Mouse (Mus musculus) right cerebral cortex, postnatal 10 days (tissue): ENCODE results near the gene Lhfp.

ENCODE experiments used
- DNase-seq, 2 experiments: peaks; one replicate each; pipeline ENCODE4 v3.0.0; 2021; ENCODE audit warnings: low spot score in 2 of 2

The Lhfp gene

DNA sequence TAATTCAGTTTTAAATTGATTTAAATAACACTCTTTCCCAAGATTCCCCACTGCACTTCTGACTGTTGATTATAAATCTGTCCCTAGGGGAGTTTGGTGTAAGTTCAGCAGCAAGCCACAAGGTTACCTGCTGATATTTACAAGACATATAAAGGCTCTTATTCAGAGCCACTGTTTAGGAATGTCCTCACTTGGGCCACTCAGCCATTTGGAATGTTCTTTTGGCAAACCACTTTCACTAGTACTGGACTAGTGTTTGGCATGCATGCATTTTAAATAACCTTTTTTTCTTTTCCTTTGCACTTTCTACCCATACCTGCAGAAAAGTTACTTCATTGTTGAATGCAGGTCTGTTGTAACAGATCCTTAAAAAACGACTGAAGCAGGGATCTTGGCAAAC, 109.8 kb downstream of the Lhfp start:
- DNase-seq = no peak

DNA sequence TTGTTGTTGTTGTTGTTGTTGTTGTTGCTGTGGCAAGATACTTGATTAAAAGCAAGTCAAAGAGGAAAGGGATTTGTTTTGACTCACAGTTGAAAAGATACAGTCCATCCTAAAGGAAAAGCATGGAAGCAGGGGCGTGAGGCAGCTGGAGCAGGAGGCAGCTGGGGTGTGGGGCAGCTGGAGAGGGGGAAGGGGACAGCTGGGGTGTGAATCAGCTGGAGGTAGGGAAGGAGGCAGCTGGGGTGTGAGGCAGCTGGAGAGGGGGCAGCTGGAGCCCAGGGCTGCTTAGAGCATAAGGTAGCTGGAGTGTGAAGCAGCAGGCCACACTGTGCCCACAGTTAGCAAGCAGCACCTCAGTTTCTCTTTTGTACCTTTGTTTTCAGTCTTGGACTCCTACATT, 110.3 kb downstream of the Lhfp start:
- no peak for DNase-seq

DNA sequence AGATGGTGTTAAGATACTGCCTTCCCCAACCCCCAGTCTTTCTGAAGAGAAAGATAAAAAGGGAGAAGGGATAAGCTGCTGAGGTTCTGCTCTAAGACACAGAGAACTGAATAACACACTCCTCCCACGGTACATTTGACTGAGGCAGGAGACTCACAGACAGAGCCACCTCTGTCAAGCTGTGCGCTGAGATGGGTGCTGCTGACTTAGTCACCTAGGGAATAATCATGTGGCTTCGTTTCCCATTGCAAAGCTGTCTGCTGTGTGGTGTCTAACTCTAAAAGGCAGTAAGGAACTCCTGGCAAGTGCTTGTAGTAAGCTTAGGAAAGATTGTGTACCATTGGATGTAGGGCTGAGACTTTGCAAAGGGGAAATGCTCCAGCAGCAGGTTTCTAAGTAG, 120.6 kb downstream of the Lhfp start:
- DNase-seq = no peak

DNA sequence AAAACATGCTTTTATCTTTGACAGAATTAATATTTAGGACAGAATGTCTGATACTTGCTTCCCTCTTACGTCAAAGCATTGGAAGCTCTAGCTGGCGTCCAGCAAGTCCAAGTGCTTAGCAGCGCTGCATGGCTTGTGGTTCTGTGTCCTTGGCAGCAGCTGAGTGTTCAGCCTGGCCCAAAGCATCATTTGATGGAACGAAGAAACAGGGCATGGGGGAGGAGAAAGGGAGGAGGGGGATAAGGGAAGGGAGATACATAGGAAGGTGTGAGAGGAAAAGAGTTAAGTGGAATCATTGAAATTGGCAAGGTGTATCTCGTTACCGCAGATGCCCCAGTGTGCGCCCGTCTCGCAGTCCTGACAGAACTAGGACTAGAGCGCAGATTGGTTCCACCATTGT, 124.0 kb downstream of the Lhfp start:
- DNase-seq = peak; percentile 44 to 49

DNA sequence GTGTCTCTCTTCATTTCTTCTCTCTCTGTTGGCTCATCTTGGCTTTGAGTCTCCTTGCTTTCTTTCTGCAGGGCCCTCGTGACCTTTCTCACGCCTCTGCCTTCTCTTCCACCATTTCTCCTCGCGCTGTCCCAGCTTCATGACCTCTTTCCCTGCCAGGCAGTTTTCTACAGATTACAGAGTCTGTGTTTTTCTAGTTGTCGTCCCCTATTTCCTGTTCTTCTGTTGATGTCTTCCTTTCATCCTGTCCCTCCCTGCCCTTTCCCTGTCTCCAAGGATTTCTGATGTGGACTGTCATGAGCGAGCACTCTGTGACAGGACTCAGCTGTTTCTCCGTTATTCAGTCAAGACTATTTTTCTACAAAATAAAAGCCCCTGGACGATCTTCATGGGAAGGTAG, 124.7 kb downstream of the Lhfp start:
- no peak for DNase-seq

DNA sequence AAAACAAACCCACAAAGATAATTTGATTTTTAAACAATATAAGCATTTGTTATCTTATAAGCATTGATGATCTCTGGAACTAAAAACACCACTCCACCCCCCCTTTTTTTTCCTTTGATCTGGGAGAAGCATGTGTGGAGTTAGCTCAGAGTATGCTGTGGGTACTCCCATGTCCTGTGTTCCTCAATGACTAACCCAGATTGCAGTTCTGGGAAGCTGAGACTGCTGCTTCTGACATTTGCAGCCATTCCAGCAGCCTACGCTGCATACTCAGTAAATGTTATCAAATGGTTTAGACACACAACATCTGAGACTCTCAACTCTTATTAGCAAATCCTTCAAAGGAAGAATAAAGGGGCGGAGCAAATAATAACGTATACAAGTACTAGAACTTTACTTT, 128.2 kb downstream of the Lhfp start:
- DNase-seq = no peak

DNA sequence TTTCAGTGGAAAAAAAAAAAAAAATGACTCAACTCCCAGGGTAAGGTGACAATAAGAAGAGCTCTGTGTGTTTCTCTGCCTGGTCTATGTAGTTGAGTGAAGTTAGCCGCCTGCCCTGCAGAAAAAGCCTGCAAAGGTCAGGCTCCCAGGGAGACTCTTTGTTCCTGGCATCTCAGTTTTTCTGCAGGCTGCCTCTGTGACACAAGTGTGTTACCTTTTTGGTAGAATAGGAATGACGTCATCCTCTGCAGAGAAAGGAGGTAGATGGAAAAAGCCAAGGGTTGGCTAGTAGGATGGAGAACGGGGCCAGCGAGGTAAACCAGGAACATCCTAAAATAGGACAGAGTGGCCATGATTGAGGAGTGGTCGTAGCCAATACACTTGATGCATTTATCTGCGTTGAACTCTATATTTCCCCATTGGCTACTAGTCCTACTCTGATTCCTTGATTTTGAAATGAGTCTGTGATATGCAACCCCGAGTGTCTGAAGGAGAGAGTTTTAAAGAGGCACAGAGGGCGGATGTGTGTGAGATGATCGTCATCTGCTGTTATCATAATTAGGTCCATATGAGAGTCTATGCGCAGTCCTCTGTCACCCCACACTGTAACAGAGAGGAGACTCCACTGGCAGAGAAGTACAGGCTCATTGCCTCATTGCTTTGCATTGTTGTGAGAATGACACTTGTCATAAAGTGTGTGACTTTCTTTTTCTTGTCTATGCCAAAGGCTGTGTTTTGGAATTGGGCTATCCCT, 132.2 kb downstream of the Lhfp start:
- no peak for DNase-seq

DNA sequence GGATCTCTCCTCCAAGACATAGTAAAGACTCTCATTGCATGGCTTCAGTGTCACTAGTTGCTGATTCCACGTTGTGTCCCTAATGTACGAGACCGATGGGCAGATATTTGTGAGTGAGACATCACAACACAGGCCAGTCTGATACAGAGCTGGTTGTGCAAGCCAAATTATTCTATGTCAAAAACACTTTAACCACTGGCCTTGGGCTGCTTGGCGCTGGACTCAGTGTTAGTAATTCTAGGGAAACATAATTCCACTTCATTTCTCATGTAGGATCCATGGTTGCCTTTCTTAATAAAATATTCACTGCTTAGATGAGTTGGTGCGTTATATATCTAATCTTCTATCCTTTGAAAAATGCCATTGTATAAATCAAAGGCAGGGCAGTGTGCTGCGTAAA, 138.6 kb downstream of the Lhfp start:
- DNase-seq = no peak

DNA sequence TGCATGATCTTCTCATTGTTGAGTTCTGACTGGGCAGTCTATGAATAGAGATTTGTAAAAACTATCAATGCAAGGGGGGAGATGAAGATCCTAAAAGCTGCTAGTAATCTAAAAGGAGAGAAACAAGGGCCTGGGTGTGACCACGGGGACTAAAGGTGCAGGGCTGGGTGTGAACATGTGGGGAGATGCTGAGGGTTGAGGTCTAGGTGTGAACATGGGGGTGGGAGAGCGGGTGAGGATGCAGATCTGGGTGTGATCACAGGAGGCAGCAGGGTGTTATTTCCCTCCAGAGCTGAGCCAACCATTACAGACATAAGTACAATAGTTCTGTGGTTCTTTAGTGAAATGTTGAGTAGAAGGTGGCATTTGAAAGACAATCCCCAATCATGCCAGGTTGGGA, 144.1 kb downstream of the Lhfp start:
- no peak for DNase-seq

DNA sequence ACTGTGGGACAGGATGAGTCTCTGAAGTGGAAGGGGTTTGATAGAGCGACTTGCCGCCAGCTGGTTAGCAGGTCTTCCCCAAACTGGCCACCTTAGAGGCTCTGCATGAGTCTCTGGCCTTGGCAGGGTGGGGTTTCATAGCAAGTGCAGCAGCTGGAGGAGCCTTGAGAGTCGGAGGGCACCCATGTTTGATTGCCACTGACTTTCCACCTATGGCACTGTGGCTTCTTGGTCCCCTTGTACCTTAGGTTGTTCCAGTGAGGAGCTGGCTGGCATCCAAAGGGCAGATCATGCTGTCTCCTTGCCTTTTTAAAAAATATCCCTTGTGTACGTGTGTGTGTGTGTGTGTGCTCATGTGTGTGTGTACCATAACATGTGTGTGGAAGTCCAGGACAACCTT, 152.1 kb downstream of the Lhfp start:
- no peak for DNase-seq

DNA sequence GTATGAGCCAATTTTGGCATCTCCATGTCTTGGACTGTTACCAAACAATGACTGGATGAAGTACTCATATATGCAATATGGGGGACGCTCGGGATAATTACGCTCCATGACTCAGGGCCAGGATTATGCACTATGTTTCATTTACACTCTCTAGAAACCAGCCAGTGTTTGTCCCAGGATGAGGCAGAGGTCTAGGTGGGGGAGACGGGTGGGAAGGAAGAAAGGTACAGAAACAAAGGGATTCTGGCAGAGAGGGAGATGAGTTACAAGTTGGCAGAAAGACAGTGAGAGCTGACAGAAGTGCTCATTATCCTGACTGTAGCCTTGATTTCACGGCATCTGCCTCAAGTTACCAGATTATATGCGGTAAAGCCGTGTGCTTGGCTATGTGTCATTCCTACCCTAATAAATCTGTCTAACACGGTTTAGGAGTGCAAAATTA, 154.4 kb downstream of the Lhfp start:
- no peak for DNase-seq

DNA sequence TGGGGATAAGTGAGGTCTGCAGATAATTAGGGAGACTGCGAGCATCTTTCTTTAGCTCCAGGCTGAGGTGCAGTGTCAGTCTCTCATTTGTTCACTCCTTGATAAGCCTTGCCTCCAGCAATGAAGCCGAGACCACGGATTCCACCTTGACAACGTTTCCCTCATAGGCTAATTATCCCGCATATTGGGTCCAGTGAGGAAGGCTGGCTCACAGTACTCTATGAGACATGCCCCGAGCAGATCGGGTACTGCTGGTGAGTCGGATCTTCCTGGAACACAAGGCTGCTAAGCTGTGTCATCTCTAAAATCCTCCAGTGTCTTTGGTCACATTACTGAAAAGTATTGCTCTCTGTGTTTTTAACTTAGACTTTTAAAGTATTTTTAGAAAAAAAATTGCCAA, 158.8 kb downstream of the Lhfp start:
- DNase-seq = no peak

DNA sequence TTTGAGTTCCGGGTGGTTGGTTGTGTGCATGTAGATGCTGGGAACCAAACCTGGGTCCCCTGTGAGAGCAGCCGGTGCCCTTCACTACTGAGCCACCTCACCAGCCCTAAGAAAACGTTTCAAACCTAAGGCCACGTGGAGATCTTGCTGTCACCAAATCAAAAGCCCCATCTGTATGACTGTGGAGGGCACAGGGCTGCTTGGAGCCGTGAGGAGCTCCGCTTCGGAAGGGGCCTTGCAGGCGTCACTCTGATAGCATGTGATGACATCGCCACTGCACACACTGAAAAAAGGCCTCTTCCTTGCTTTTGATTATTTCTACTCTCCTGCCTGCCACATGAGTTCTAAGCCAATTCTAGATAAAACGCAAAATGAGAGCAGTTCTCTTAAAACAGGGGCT, 159.5 kb downstream of the Lhfp start:
- DNase-seq = no peak

DNA sequence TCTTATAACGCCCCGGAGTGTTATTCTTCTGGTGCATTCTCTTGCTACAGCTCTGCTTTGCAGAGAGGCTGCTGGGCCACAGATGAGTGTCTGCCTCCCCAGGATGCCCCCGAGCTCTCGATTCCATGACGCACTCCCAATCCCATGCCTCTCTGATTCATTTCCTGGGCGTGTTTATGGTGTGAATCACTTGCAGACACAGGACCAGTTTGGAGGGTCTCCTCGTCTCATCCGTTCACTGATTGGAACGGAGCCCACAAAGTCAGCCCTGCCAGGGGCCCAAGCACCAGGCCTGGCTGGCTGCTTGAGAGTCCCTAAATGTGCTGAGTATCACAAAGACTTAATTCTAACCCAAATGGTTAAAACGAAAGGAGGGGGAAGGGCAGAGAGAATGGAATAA, 160.3 kb downstream of the Lhfp start:
- DNase-seq = no peak

DNA sequence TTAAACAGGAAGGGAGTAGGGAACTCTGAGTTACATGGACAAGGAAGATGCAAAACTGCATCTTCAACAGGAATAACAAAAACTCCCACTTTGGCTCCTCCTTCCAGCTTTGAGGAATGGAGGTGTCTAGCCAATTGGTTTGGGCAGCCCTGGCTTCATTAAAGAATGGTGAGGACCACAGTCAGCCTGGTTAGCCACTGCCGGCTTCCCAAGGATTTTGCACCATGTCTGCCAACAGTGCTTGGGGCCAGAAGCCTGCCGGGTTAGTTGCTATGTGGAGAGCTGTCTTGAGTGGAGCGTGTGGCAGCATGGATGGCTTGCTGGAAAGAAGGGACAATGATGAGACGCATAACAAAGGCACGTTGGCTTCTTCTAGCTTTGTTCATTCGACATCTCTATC, 160.9 kb downstream of the Lhfp start:
- DNase-seq = peak; percentile 46 to 49

DNA sequence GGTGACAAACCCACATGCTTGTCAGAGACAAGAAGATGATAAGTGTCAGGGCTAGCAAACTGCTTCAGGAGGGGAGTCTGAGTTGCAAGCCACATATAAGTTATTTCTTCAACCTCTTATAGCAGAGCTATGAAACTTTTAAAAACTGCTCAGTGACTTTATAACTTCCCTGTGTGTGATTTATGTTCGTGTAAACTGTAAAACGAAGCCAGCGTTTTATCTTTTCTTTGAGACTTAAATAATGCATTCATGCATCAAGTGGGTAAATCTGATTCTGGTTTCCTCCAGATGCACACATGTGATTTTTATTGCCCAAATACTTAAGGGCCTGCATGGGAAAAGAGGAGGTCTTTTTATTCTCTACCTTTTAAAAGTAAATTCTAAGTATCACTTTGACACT, 161.4 kb downstream of the Lhfp start:
- no peak for DNase-seq

DNA sequence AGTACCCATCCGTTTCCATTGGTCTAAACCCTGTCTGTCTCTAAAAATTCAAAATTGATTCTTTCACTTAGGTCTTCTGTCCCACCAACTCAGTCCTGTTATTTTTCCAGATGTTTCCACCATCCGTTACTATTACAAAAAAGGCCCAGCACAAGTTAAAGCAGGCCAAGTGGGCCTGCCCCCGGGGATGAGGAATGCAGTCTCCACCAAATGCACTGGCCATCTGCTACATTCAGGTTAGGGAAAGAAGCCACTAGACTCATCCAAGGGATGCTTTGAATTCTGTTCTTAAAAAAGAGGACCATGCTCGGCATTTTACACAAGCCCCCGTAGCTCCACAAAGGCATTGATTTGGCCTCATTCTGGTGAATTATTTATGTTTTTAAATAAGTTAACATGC, 162.3 kb downstream of the Lhfp start:
- DNase-seq = no peak

DNA sequence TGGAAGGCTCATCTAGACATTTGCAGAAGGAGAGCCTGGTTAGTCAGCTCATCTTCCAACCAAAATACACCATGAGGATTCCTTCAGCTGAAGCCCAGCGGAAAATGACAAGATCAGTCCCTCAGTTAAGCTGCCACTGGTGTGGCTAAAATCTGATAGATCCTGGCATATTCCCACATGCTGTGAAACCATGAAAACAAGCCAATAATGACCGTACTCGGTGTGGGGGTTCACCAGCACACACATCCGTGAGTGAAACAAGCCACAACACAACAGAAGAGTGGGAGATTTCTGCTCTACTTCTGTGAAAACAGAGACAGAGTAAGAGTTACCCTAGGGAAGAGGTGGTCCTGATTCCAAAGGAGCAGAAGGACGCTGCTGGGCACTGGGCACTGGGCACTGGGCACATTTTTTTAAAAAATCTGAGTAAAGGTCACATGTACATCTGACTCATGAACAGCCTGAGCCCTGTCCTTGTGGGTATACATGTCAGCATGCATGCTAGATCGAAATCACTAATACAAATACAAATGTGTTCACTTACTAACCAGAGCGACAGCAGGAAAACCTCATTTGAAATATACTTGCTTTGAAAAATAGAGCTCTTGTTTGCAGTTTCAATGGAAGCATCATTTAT, 163.1 kb downstream of the Lhfp start:
- no peak for DNase-seq

DNA sequence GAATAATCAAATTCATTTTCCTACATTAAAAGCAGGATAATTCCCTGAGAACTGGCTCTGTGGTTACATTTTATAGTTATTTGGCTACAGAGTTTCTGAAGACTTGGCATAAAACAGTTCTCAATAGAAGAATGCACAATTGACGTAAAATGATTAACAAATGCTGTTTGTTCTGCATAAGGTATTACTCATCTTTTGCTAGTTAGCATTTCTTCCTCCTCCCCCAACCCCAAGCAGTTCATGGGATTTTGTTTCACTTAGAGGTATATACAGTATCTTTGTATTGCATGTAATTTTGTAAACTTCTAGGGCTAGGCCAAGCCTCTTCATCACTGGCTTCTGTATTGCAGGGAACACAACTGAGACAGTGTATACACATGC, 163.6 kb downstream of the Lhfp start:
- no peak for DNase-seq

DNA sequence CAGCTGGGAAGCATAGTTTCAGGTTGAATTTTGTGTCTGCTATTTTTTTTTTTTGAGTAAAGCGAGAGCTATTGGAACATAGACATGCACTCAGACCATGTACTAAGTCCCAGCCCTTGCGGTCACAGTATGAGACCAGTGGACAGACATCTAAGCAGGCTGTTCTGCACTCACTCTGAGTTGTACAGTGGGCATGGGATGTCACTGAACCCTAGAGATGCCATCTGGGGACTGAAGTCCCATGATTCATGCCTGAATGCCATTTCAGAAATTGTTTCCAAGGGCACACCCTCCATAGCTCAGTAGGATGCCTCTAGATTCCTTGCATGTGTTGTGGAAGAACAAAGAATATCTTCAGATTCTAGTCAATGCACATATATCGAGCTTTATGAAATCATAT, 164.4 kb downstream of the Lhfp start:
- no peak for DNase-seq

DNA sequence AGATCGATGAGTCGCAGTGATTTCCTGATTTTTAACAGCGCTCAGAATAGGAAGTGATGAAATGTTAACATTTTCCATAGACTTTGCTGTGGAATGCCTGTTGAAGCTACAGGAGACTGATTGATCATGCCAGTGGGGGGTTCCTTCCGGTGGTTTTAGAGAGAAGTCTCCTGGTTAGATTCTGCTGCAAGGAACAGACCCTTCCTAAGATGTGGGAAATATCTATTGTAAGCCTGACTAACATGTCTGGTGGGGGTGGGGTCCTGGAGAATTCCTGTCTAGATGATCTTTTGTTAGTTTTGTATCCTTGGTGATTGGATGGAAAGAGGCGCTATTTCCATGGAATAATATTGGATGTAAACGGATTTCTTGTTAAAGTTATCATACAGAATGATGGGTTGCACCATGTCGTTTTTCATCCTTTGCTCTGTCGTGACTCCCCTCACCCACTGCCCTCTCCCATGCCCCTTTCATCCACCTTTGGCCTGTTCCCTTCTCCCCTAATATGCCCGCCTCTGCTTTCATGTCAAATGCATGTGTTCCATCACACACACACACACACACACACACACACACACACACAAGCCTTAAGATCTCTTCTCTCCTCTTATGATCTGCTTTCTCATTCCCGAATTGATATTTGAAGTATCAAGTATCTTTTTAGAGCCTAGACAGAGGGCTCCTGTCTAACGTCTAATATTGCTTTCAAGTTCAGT, 165.3 kb downstream of the Lhfp start:
- no peak for DNase-seq

DNA sequence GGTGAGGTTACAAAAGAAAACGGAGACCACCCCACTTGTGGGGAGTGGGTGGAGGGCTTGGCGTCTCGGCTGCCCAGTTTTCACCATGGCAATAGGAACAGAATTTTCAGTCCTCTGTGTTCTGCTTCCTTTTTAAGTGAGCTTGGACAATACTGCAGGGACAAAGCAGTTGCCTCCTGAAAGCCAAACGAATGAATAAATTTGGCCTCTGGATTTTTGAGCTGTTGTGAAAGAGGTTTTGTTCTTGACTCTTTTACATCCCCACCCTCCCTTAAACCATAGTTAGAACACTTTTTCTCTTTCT, 165.8 kb downstream of the Lhfp start:
- DNase-seq = peak in 1 of 2 experiments; percentile 33
